Mouse (Mus musculus) neural tube, embryonic 12.5 days (tissue): ENCODE measurements around the gene Fam111a. TPM values are rescaled to one million over a fixed set of nuclear protein-coding genes. Genes with fewer than 3 reads are reported as not detected.
A peak's percentile ranks its signal among the peaks of the same experiment; 100 is the strongest.

ENCODE experiments used
- ATAC-seq: fragments of 200-750 bp; cut with Nextera tagmentation; 2 replicates; pipeline ENCODE4 v1.8.0; 2017; ENCODE audit warnings: low read depth, mild to moderate bottlenecking, moderate TSS enrichment, moderate library complexity; ENCODE audit not compliant: low FRiP score
- H3K27ac ChIP-seq: fragments of 300-500 bp; sonication (generic); 2 replicates; pipeline ENCODE4 v1.5.1; 2016
- H3K27me3 ChIP-seq: fragments of 300-500 bp; sonication (generic); replicated peaks from 2 replicates; pipeline ENCODE4 v1.6.1; 2016; ENCODE audit warnings: mild to moderate bottlenecking
- H3K36me3 ChIP-seq: fragments of 300-500 bp; sonication (generic); 2 replicates; pipeline ENCODE4 v1.6.1; 2016; ENCODE audit warnings: mild to moderate bottlenecking
- H3K4me1 ChIP-seq: fragments of 300-500 bp; sonication (generic); 2 replicates; pipeline ENCODE4 v1.6.1; 2016
- H3K4me2 ChIP-seq: fragments of 300-500 bp; sonication (generic); replicated peaks from 2 replicates; pipeline ENCODE4 v1.6.1; 2016; ENCODE audit warnings: mild to moderate bottlenecking
- H3K4me3 ChIP-seq: fragments of 300-500 bp; sonication (generic); 2 replicates; pipeline ENCODE4 v1.5.1; 2016
- H3K9ac ChIP-seq: fragments of 300-500 bp; sonication (generic); 2 replicates; pipeline ENCODE4 v1.6.1; 2016; ENCODE audit warnings: mild to moderate bottlenecking
- H3K9me3 ChIP-seq: fragments of 300-500 bp; sonication (generic); 2 replicates; pipeline ENCODE4 v1.6.1; 2016; ENCODE audit warnings: mild to moderate bottlenecking
- WGBS: fragments of 180-500 bp; shearing (Covaris S2); methylation state at CpG from one replicate; pipeline ENCODE4 v1.1.7; 2016; 5-methylcytosine and 5-hydroxymethylcytosine counted together
- polyA plus RNA-seq: library from polyadenylated mRNA; unstranded; fragments of >200 nt; fragmentation: Nextera tagmentation; extraction: Ambion mirVana; gene quantifications from 2 replicates; pipeline ENCODE4 v1.2.1, GENCODE M21; 2016

Fam111a gene
- polyA plus RNA-seq, 1 experiment from 2014 or later = 15.7 TPM

- H3K9ac ChIP-seq = no peak overlapping the region
- peak overlapping the region; percentile 70 for H3K4me2 ChIP-seq
- H3K36me3 ChIP-seq = no peaks in the 10 kb centered on the region
- H3K27ac ChIP-seq = no peak overlapping the region
- ATAC-seq = no peak
- H3K27me3 ChIP-seq = no peaks in the 10 kb centered on the region
- no peaks in the 10 kb centered on the region for H3K9me3 ChIP-seq
- H3K4me3 ChIP-seq = no peak overlapping the region
- H3K4me1 ChIP-seq = no peaks in the 10 kb centered on the region
Measured at GRCm38 (mm10) chr19:12518541-12518890, 27.0 kb upstream of the Fam111a start.

GRCm38 (mm10) chr19:12523377-12523776, 22.2 kb upstream of the Fam111a start:
- Histone ChIP-seq H3K4me2 (no peak overlapping the region), H3K36me3 (no peaks in the 10 kb centered on the region), H3K9ac (no peak overlapping the region), H3K4me1 (no peaks in the 10 kb centered on the region), H3K4me3 (no peak overlapping the region), H3K9me3 (no peaks in the 10 kb centered on the region), H3K27ac (no peak overlapping the region), H3K27me3 (no peaks in the 10 kb centered on the region)
- 55% methylated on average over 4 of the region's 4 CpGs for WGBS
- no peak for ATAC-seq

- Histone ChIP-seq H3K27ac (no peak overlapping the region), H3K4me1 (no peaks in the 10 kb centered on the region), H3K4me2 (no peak overlapping the region), H3K36me3 (no peaks in the 10 kb centered on the region), H3K4me3 (no peak overlapping the region), H3K27me3 (no peaks in the 10 kb centered on the region), H3K9me3 (no peaks in the 10 kb centered on the region), H3K9ac (no peak overlapping the region)
- no peak for ATAC-seq
Measured at GRCm38 (mm10) chr19:12537168-12537567, 8.4 kb upstream of the Fam111a start.

- H3K4me3 ChIP-seq = no peak overlapping the region
- H3K9ac ChIP-seq = no peak overlapping the region
- H3K9me3 ChIP-seq = no peaks in the 10 kb centered on the region
- no peaks in the 10 kb centered on the region for H3K4me1 ChIP-seq
- no peak overlapping the region for H3K27ac ChIP-seq
- 81% methylated on average over 1 of the region's 1 CpGs for WGBS
- H3K4me2 ChIP-seq = no peak overlapping the region
- ATAC-seq = no peak
- no peaks in the 10 kb centered on the region for H3K36me3 ChIP-seq
- H3K27me3 ChIP-seq = no peaks in the 10 kb centered on the region
Measured at GRCm38 (mm10) chr19:12539975-12540374, 5.6 kb upstream of the Fam111a start.

- Histone ChIP-seq H3K9ac (no peak overlapping the region), H3K27ac (no peak overlapping the region), H3K4me1 (no peaks in the 10 kb centered on the region), H3K27me3 (no peaks in the 10 kb centered on the region), H3K9me3 (no peaks in the 10 kb centered on the region), H3K4me3 (no peak overlapping the region), H3K36me3 (no peaks in the 10 kb centered on the region), H3K4me2 (no peak overlapping the region)
- 59% methylated on average over 3 of the region's 3 CpGs for WGBS
- ATAC-seq = no peak
Measured at GRCm38 (mm10) chr19:12540727-12541126, 4.8 kb upstream of the Fam111a start.

- Histone ChIP-seq H3K9ac (no peak overlapping the region), H3K4me3 (no peak overlapping the region), H3K27me3 (no peaks in the 10 kb centered on the region), H3K4me1 (no peaks in the 10 kb centered on the region), H3K4me2 (no peak overlapping the region), H3K36me3 (no peaks in the 10 kb centered on the region), H3K9me3 (no peaks in the 10 kb centered on the region), H3K27ac (no peak overlapping the region)
- ATAC-seq = no peak
- 28% methylated on average over 2 of the region's 2 CpGs for WGBS
Measured at GRCm38 (mm10) chr19:12541644-12542043, 3.9 kb upstream of the Fam111a start.

- no peak overlapping the region for H3K9ac ChIP-seq
- ATAC-seq = no peak
- H3K4me1 ChIP-seq = no peaks in the 10 kb centered on the region
- no peak overlapping the region for H3K27ac ChIP-seq
- H3K36me3 ChIP-seq = no peaks in the 10 kb centered on the region
- 79% methylated on average over 5 of the region's 5 CpGs for WGBS
- no peaks in the 10 kb centered on the region for H3K9me3 ChIP-seq
- no peak overlapping the region for H3K4me2 ChIP-seq
- no peaks in the 10 kb centered on the region for H3K27me3 ChIP-seq
- no peak overlapping the region for H3K4me3 ChIP-seq
Measured at GRCm38 (mm10) chr19:12549166-12549565, 3.6 kb downstream of the Fam111a start.

- Histone ChIP-seq H3K9me3 (no peaks in the 10 kb centered on the region), H3K36me3 (no peaks in the 10 kb centered on the region), H3K27me3 (no peaks in the 10 kb centered on the region), H3K9ac (no peak overlapping the region), H3K27ac (no peak overlapping the region), H3K4me1 (no peaks in the 10 kb centered on the region), H3K4me2 (no peak overlapping the region), H3K4me3 (no peak overlapping the region)
- whole genome bisulfite sequencing = 52% methylated on average over 5 of the region's 5 CpGs
- ATAC-seq = no peak
Measured at GRCm38 (mm10) chr19:12550005-12550942, 4.7 kb downstream of the Fam111a start.

GRCm38 (mm10) chr19:12556293-12556692, 10.8 kb downstream of the Fam111a start:
- no peak for ATAC-seq
- H3K27me3 ChIP-seq = no peaks in the 10 kb centered on the region
- no peaks in the 10 kb centered on the region for H3K4me1 ChIP-seq
- H3K9ac ChIP-seq = no peak overlapping the region
- no peak overlapping the region for H3K4me2 ChIP-seq
- WGBS = 95% methylated on average over 2 of the region's 2 CpGs
- no peaks in the 10 kb centered on the region for H3K36me3 ChIP-seq
- no peak overlapping the region for H3K4me3 ChIP-seq
- no peaks in the 10 kb centered on the region for H3K9me3 ChIP-seq
- H3K27ac ChIP-seq = no peak overlapping the region

GRCm38 (mm10) chr19:12558219-12558618, 12.7 kb downstream of the Fam111a start:
- no peak for ATAC-seq
- Histone ChIP-seq H3K27me3 (no peaks in the 10 kb centered on the region), H3K9ac (no peak overlapping the region), H3K9me3 (no peaks in the 10 kb centered on the region), H3K4me1 (no peaks in the 10 kb centered on the region), H3K4me3 (no peak overlapping the region), H3K4me2 (no peak overlapping the region), H3K36me3 (no peaks in the 10 kb centered on the region), H3K27ac (no peak overlapping the region)
- WGBS = 82% methylated on average over 4 of the region's 4 CpGs

GRCm38 (mm10) chr19:12564197-12564596, 18.7 kb downstream of the Fam111a start:
- ATAC-seq = no peak
- no peak overlapping the region for H3K27ac ChIP-seq
- no peak overlapping the region for H3K9ac ChIP-seq
- no peaks in the 10 kb centered on the region for H3K36me3 ChIP-seq
- no peaks in the 10 kb centered on the region for H3K9me3 ChIP-seq
- H3K27me3 ChIP-seq = no peaks in the 10 kb centered on the region
- no peak overlapping the region for H3K4me3 ChIP-seq
- H3K4me2 ChIP-seq = no peak overlapping the region
- no peaks in the 10 kb centered on the region for H3K4me1 ChIP-seq

GRCm38 (mm10) chr19:12567011-12567410, 21.5 kb downstream of the Fam111a start:
- 81% methylated on average over 4 of the region's 4 CpGs for WGBS
- no peak overlapping the region for H3K9ac ChIP-seq
- no peaks in the 10 kb centered on the region for H3K27me3 ChIP-seq

GRCm38 (mm10) chr19:12570866-12571265, 25.3 kb downstream of the Fam111a start:
- Histone ChIP-seq H3K27ac (no peak overlapping the region), H3K4me1 (peaks cover 9% of the 10 kb centered on the region; the same call in 1 of the 2 replicates), H3K4me3 (no peak overlapping the region), H3K36me3 (no peaks in the 10 kb centered on the region), H3K27me3 (no peaks in the 10 kb centered on the region), H3K9me3 (no peaks in the 10 kb centered on the region), H3K9ac (no peak overlapping the region), H3K4me2 (no peak overlapping the region)
- 70% methylated on average over 2 of the region's 2 CpGs for WGBS
- ATAC-seq = no peak

More at GRCm38 (mm10) chr19:12567011-12567410, 21.5 kb downstream of the Fam111a start:
- no peaks in the 10 kb centered on the region for H3K9me3 ChIP-seq
- ATAC-seq = no peak
- no peak overlapping the region for H3K4me2 ChIP-seq
- H3K4me3 ChIP-seq = no peak overlapping the region
- H3K27ac ChIP-seq = no peak overlapping the region
- H3K36me3 ChIP-seq = no peaks in the 10 kb centered on the region
- no peaks in the 10 kb centered on the region for H3K4me1 ChIP-seq
